Mouse (Mus musculus): Measurements from ENCODE around the gene Trpm7.

- TF ChIP-seq CTCF (IDR thresholded peaks at IDR 0.05; ENCODE audit: low read depth, low read length) (no peak), POLR2A (IDR thresholded peaks at IDR 0.05; ENCODE audit: insufficient read depth, low read length) (no peak), EP300 (IDR thresholded peaks at IDR 0.05; ENCODE audit: insufficient read depth, low read depth, low read length) (no peak)
Observed at GRCm38 (mm10) chr2:126776416-126776815, 99.6 kb downstream of the Trpm7 start.
